Mouse (Mus musculus): Measurements from ENCODE around the gene Gm4871. TPM values are rescaled to one million over a fixed set of nuclear protein-coding genes. Genes with fewer than 3 reads are reported as not detected.

Gene Gm4871
- not detected in 2 replicates for polyA plus RNA-seq (2015; fragmentation: Nextera tagmentation; extraction: Ambion mirVana)

GRCm38 (mm10) chr5:145032391-145032790, at the start of gene Gm4871:
Gene Gm4871, minus strand, starts transcription at chr5:145032754.

DNA sequence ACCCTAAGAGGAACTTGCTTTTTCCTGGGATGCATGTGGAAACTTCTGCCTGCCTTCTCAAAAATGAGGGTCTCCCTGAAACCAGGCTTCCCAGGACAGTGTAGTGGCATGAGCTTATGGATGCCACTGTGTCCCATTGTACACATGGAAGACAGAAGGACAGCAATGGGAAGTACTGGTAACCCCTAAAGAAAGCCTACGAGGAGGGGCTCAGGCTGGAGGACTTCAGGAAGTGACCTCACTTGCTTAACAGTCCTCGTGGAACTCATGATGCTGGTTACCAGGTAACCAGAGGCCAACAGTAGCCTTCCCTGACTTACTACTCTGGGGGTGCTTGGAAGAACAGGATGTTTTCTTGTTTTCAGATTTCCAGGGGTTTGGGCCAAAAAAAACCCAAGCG, 10.1 kb upstream of the Gm4871 start, which contains the start of gene 1700018F24Rik:
Gene 1700018F24Rik, plus strand, starts transcription at position 301 of the 400 bp plus-strand sequence.

Other genes with a start within 250 kb of the Gm4871 start
- gene Smurf1, start 66.9 kb downstream of the Gm4871 start, polyA plus RNA-seq (2015; fragmentation: Nextera tagmentation; extraction: Ambion mirVana): 19.0 and 20.7 TPM in 2 replicates
- gene 1700018F24Rik, start 10.2 kb upstream of the Gm4871 start, polyA plus RNA-seq (2015; fragmentation: Nextera tagmentation; extraction: Ambion mirVana): not detected in 2 replicates
- 212 and 225 TPM in 2 replicates for gene Arpc1a, start 51.1 kb upstream of the Gm4871 start, polyA plus RNA-seq (2015; fragmentation: Nextera tagmentation; extraction: Ambion mirVana)
- not detected in 2 replicates for gene Kpna7, start 51.3 kb upstream of the Gm4871 start, polyA plus RNA-seq (2015; fragmentation: Nextera tagmentation; extraction: Ambion mirVana)
- gene Arpc1b, start 81.5 kb upstream of the Gm4871 start, polyA plus RNA-seq (2015; fragmentation: Nextera tagmentation; extraction: Ambion mirVana): 129 and 138 TPM in 2 replicates
- 114 and 120 TPM in 2 replicates for gene Pdap1, start 107.5 kb upstream of the Gm4871 start, polyA plus RNA-seq (2015; fragmentation: Nextera tagmentation; extraction: Ambion mirVana)
- gene Bud31, start 107.6 kb upstream of the Gm4871 start, polyA plus RNA-seq (2015; fragmentation: Nextera tagmentation; extraction: Ambion mirVana): 161 and 164 TPM in 2 replicates
- 13.3 and 15.1 TPM in 2 replicates for gene Ptcd1, start 134.4 kb upstream of the Gm4871 start, polyA plus RNA-seq (2015; fragmentation: Nextera tagmentation; extraction: Ambion mirVana)
- gene Cpsf4, start 134.5 kb upstream of the Gm4871 start, polyA plus RNA-seq (2015; fragmentation: Nextera tagmentation; extraction: Ambion mirVana): 33.0 and 39.3 TPM in 2 replicates
- gene Atp5j2, start 159.3 kb upstream of the Gm4871 start, polyA plus RNA-seq (2015; fragmentation: Nextera tagmentation; extraction: Ambion mirVana): 712 and 773 TPM in 2 replicates
- 10.7 and 10.8 TPM in 2 replicates for gene Zkscan14, start 169.1 kb upstream of the Gm4871 start, polyA plus RNA-seq (2015; fragmentation: Nextera tagmentation; extraction: Ambion mirVana)
- gene Zkscan5, start 171.8 kb upstream of the Gm4871 start, polyA plus RNA-seq (2015; fragmentation: Nextera tagmentation; extraction: Ambion mirVana): 9.7 and 10.1 TPM in 2 replicates
- gene Zfp655, start 199.0 kb upstream of the Gm4871 start, polyA plus RNA-seq (2015; fragmentation: Nextera tagmentation; extraction: Ambion mirVana): 22.1 and 22.7 TPM in 2 replicates
- 1.1 and 1.7 TPM in 2 replicates for gene Zscan25, start 247.7 kb upstream of the Gm4871 start, polyA plus RNA-seq (2015; fragmentation: Nextera tagmentation; extraction: Ambion mirVana)